Comparison of ENCODE assay signal across 14 mouse cellular contexts in genomic region chr9:99671603-99672002, GRCm38 (mm10). TPM values are rescaled to one million over a fixed set of nuclear protein-coding genes. Genes with fewer than 3 reads are reported as not detected.
A peak's percentile ranks its signal among the peaks of the same experiment; 100 is the strongest.
DNase-seq lines count a peak whose midpoint lies in the region; ATAC-seq and TF ChIP-seq lines count a peak whose summit lies in the region.
"Had no signal": no experiment of that assay in that cellular context is flagged by ENCODE, and none has a peak within 500 bp of the region (broad histone marks: within the 10 kb centered on the region; RNA-seq: fewer than 3 reads in every experiment).

No protein-coding gene starts in this region.

- no peak overlapping the region for H3K27ac ChIP-seq in hindbrain, postnatal 0 days
- no peak overlapping the region for H3K27ac ChIP-seq in hindbrain, embryonic 10.5 days
- H3K27ac ChIP-seq in midbrain, postnatal 0 days (ENCODE audit: low read depth, low read length) = no peak overlapping the region
- H3K27ac ChIP-seq in midbrain, embryonic 10.5 days (replicated peaks) = no peak overlapping the region
- H3K27ac ChIP-seq: hindbrain, embryonic 12.5 days; liver, embryonic 15.5 days had no signal

- H3K36me3 ChIP-seq in hindbrain, postnatal 0 days (ENCODE audit: insufficient read depth, low read length) = peaks cover 4% of the 10 kb centered on the region; the same call in 1 of the 2 replicates
- peaks cover 59% of the 10 kb centered on the region for H3K36me3 ChIP-seq in hindbrain, embryonic 10.5 days
- H3K36me3 ChIP-seq in midbrain, postnatal 0 days (ENCODE audit: insufficient read depth, low read length) = peaks cover 7% of the 10 kb centered on the region; the same call in 1 of the 2 replicates
- H3K36me3 ChIP-seq in midbrain, embryonic 10.5 days = peaks cover 58% of the 10 kb centered on the region
- H3K36me3 ChIP-seq: liver, embryonic 15.5 days had no signal

- peak; percentile 62 for TF ChIP-seq CTCF in hindbrain, postnatal 0 days (IDR thresholded peaks at IDR 0.05; ENCODE audit: low read depth)
- peak; percentile 63 for TF ChIP-seq CTCF in midbrain, postnatal 0 days (IDR thresholded peaks at IDR 0.05)

- H3K27me3 ChIP-seq in hindbrain, postnatal 0 days (ENCODE audit: insufficient read depth, low read length) = no peaks in the 10 kb centered on the region
- H3K27me3 ChIP-seq in hindbrain, embryonic 10.5 days (ENCODE audit: insufficient read depth, poor library complexity, severe bottlenecking) = no peaks in the 10 kb centered on the region
- H3K27me3 ChIP-seq in midbrain, postnatal 0 days (ENCODE audit: insufficient read depth, low read length) = no peaks in the 10 kb centered on the region
- H3K27me3 ChIP-seq in midbrain, embryonic 10.5 days (ENCODE audit: low read depth, poor library complexity, severe bottlenecking) = no peaks in the 10 kb centered on the region
- H3K27me3 ChIP-seq: hindbrain, embryonic 12.5 days; liver, embryonic 15.5 days had no signal

- peak; percentile 32 for DNase-seq in hindbrain, postnatal 0 days (ENCODE audit: low spot score)
- no peak for DNase-seq in hindbrain, embryonic 10.5 days (ENCODE audit: low spot score)
- DNase-seq in midbrain, postnatal 0 days (ENCODE audit: low spot score) = peak; percentile 14
- DNase-seq in midbrain, embryonic 10.5 days (ENCODE audit: low spot score) = no peak
- DNase-seq in embryo, embryonic 10.5 days (ENCODE audit: low spot score) = peak; percentile 18
- DNase-seq in adrenal gland, adult 18-20 months (ENCODE audit: low spot score in 2 of 2) = no peak
- no peak for DNase-seq in adipocyte (ENCODE audit: low spot score)
- DNase-seq: cerebellum, adult 11 months; spleen, adult 18-20 months had no signal

- ATAC-seq in hindbrain, postnatal 0 days = no peak
- no peak for ATAC-seq in midbrain, postnatal 0 days (ENCODE audit: low FRiP score)
- ATAC-seq: midbrain, embryonic 16.5 days had no signal

- WGBS in hindbrain, postnatal 0 days = 33% methylated on average over 2 of the region's 2 CpGs
- WGBS in hindbrain, embryonic 10.5 days = 53% methylated on average over 2 of the region's 2 CpGs
- 37% methylated on average over 2 of the region's 2 CpGs for WGBS in midbrain, postnatal 0 days
- WGBS in midbrain, embryonic 10.5 days = 51% methylated on average over 2 of the region's 2 CpGs

- no peak overlapping the region for H3K4me2 ChIP-seq in hindbrain, postnatal 0 days (ENCODE audit: low read depth, low read length)
- no peak overlapping the region for H3K4me2 ChIP-seq in midbrain, postnatal 0 days (ENCODE audit: low read depth, low read length, poor library complexity, severe bottlenecking)
- H3K4me2 ChIP-seq: hindbrain, embryonic 12.5 days; liver, embryonic 15.5 days had no signal

- H3K9me3 ChIP-seq in hindbrain, postnatal 0 days (ENCODE audit: low read length) = no peaks in the 10 kb centered on the region
- H3K9me3 ChIP-seq in hindbrain, embryonic 10.5 days = peaks cover 5% of the 10 kb centered on the region; the same call in 1 of the 2 replicates
- H3K9me3 ChIP-seq in midbrain, postnatal 0 days (ENCODE audit: low read length) = no peaks in the 10 kb centered on the region
- H3K9me3 ChIP-seq in midbrain, embryonic 10.5 days (replicated peaks) = peaks cover 11% of the 10 kb centered on the region; the same call in 1 of the 2 replicates
- H3K9me3 ChIP-seq: liver, embryonic 15.5 days had no signal

- no peaks in the 10 kb centered on the region for H3K4me1 ChIP-seq in hindbrain, postnatal 0 days (ENCODE audit: insufficient read depth, low read length)
- no peaks in the 10 kb centered on the region for H3K4me1 ChIP-seq in hindbrain, embryonic 10.5 days (replicated peaks)
- no peaks in the 10 kb centered on the region for H3K4me1 ChIP-seq in midbrain, postnatal 0 days (ENCODE audit: insufficient read depth, low read length)
- peaks cover 8% of the 10 kb centered on the region; the same call in 1 of the 2 replicates for H3K4me1 ChIP-seq in midbrain, embryonic 10.5 days
- H3K4me1 ChIP-seq: hindbrain, embryonic 12.5 days; liver, embryonic 15.5 days had no signal

- no peak overlapping the region for H3K4me3 ChIP-seq in hindbrain, postnatal 0 days (ENCODE audit: low read length)
- H3K4me3 ChIP-seq in hindbrain, embryonic 10.5 days = no peak overlapping the region
- H3K4me3 ChIP-seq in midbrain, postnatal 0 days (ENCODE audit: low read depth, low read length) = no peak overlapping the region
- no peak overlapping the region for H3K4me3 ChIP-seq in midbrain, embryonic 10.5 days
- H3K4me3 ChIP-seq: hindbrain, embryonic 12.5 days; liver, embryonic 15.5 days had no signal

- no peak overlapping the region for H3K9ac ChIP-seq in hindbrain, postnatal 0 days (replicated peaks; ENCODE audit: low read length)
- no peak overlapping the region for H3K9ac ChIP-seq in midbrain, postnatal 0 days (replicated peaks; ENCODE audit: low read length, poor library complexity, severe bottlenecking)
- H3K9ac ChIP-seq: hindbrain, embryonic 12.5 days; liver, embryonic 15.5 days had no signal

RNA-seq across cellular contexts. Expression of gene Dzip1l, which starts 42.3 kb away (rescaled TPM):
- 17.0 and 26.1 TPM in 2 replicates for total RNA-seq in hindbrain, postnatal 0 days (2014; rRNA removed)
- 8.1 and 8.5 TPM in 2 replicates for polyA plus RNA-seq in hindbrain, postnatal 0 days (2015; fragmentation: Nextera tagmentation; extraction: Ambion mirVana)
- 26.8 and 26.9 TPM in 2 replicates for polyA plus RNA-seq in hindbrain, embryonic 10.5 days (2016; fragmentation: Nextera tagmentation; extraction: Ambion mirVana)
- total RNA-seq in midbrain, postnatal 0 days (2014; rRNA removed) = 19.9 and 22.5 TPM in 2 replicates
- polyA plus RNA-seq in midbrain, postnatal 0 days (2015; fragmentation: Nextera tagmentation; extraction: Ambion mirVana) = 7.1 and 8.1 TPM in 2 replicates
- polyA plus RNA-seq in midbrain, embryonic 10.5 days (2016; fragmentation: Nextera tagmentation; extraction: Ambion mirVana) = 26.3 and 27.9 TPM in 2 replicates
- 1 to 10 TPM; 3.0 to 4.3 TPM for total RNA-seq in adrenal gland, adult 18-20 months (2021)

RNA-seq across cellular contexts. Expression of gene Cldn18, which starts 45.5 kb away (rescaled TPM):
- not detected in 2 replicates for total RNA-seq in hindbrain, postnatal 0 days (2014; rRNA removed)
- not detected in 2 replicates for polyA plus RNA-seq in hindbrain, postnatal 0 days (2015; fragmentation: Nextera tagmentation; extraction: Ambion mirVana)
- polyA plus RNA-seq in hindbrain, embryonic 10.5 days (2016; fragmentation: Nextera tagmentation; extraction: Ambion mirVana) = not detected in 2 replicates
- not detected in 2 replicates for total RNA-seq in midbrain, postnatal 0 days (2014; rRNA removed)
- polyA plus RNA-seq in midbrain, postnatal 0 days (2015; fragmentation: Nextera tagmentation; extraction: Ambion mirVana) = not detected in 2 replicates
- polyA plus RNA-seq in midbrain, embryonic 10.5 days (2016; fragmentation: Nextera tagmentation; extraction: Ambion mirVana) = not detected in 2 replicates
- total RNA-seq in adrenal gland, adult 18-20 months (2021) = not detected
- polyA plus RNA-seq: hindbrain, embryonic 12.5 days; midbrain, embryonic 16.5 days; thymus, postnatal 0 days had no signal

RNA-seq across cellular contexts. Expression of gene A4gnt, which starts 59.3 kb away (rescaled TPM):
- not detected in 2 replicates for total RNA-seq in hindbrain, postnatal 0 days (2014; rRNA removed)
- not detected in 2 replicates for polyA plus RNA-seq in hindbrain, postnatal 0 days (2015; fragmentation: Nextera tagmentation; extraction: Ambion mirVana)
- polyA plus RNA-seq in hindbrain, embryonic 10.5 days (2016; fragmentation: Nextera tagmentation; extraction: Ambion mirVana) = not detected in 2 replicates
- not detected in 2 replicates for total RNA-seq in midbrain, postnatal 0 days (2014; rRNA removed)
- not detected in 2 replicates for polyA plus RNA-seq in midbrain, postnatal 0 days (2015; fragmentation: Nextera tagmentation; extraction: Ambion mirVana)
- polyA plus RNA-seq in midbrain, embryonic 10.5 days (2016; fragmentation: Nextera tagmentation; extraction: Ambion mirVana) = not detected in 2 replicates
- total RNA-seq in adrenal gland, adult 18-20 months (2021) = not detected
- total RNA-seq: gastrocnemius, postnatal 4 days had no signal
- polyA plus RNA-seq: hindbrain, embryonic 12.5 days; liver, embryonic 15.5 days; midbrain, embryonic 16.5 days had no signal

Comparison
In these comparisons a context has a peak if more than half of its experiments do, and no peak if none do; other contexts are left out.
1. DNase-seq: peak in hindbrain, postnatal 0 days (single experiment), midbrain, postnatal 0 days (single experiment) and embryo, embryonic 10.5 days (single experiment); none in hindbrain, embryonic 10.5 days (single experiment), midbrain, embryonic 10.5 days (single experiment), adrenal gland, adult 18-20 months (0 of 2) and adipocyte (single experiment).